Mouse (Mus musculus) G1E (cell line): ENCODE measurements around the gene Gm26602.

Experiments
- CTCF ChIP-seq: IDR thresholded peaks from 2 replicates; pipeline ENCODE4 v1.5.1; 2012; ENCODE audit warnings: low read depth, low read length, inconsistent platforms, mixed read lengths
- POLR2AphosphoS5 ChIP-seq: IDR thresholded peaks from 2 replicates; pipeline ENCODE4 v1.6.1; 2012; ENCODE audit warnings: low read depth, low read length, inconsistent platforms; ENCODE audit not compliant: insufficient replicate concordance

DNA sequence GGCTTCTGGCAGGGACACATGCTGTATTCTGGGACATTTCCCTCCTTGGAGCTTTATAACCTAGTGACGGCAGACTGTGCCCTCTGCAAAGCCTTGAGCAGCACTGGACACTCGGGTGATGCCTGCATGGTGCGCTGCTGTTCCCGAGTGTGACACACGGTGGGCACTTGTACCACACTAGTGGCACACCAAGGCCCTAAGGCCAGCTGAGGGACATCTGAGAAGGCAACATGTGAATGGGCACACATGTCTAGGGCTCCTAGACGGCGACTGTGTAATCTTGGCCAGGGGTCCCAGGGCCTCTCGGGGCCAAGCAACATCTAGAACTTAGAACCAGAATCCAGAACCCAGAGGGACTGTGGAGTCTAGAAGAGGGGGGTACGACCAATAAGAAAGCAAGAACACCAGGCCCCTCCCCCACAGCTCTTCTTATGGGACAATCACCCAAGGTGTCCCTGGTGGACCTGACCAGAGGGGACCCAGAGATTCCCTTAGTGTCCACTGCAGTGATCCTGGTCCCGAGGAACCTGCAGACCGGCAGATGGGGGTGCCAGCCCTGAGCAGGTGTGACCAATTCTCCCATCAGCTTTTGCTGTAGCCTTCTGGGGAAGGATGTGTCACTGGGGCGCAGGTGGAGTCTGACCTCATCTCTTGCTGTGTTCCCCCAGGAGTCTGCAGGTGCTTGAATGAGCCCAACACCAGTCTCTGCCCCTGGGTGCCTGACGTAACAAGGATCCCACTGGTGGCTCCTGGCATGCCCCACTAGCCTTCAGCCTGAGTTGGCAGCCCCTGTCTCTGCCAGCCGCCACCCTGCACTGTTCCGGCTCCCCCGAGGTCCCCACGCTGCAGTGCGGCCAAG, 19.5 kb downstream of the Gm26602 start:
- TF ChIP-seq POLR2AphosphoS5, result no peak
- TF ChIP-seq CTCF, result no peak
